Mouse (Mus musculus) heart, postnatal 25 days (tissue): Measurements from ENCODE around the gene Natd1. TPM values are rescaled to one million over a fixed set of nuclear protein-coding genes. Genes with fewer than 3 reads are reported as not detected.

Source experiments
- DNase-seq: peaks from one replicate; pipeline ENCODE4 v3.0.0; 2022; ENCODE audit warnings: low spot score
- intact Hi-C: fragments of 180-260 bp; cut with DNase I; formaldehyde crosslinking; loops from one replicate; pipeline ENCODE4 v1.15.1; 2025
- total RNA-seq, 2 experiments: library from RNA; stranded (reverse); gene quantifications; 2 replicates each; pipeline ENCODE4 v1.2.3; 2021

Natd1 gene
- total RNA-seq, 2 experiments from 2014 or later, result 14.6 to 14.9 TPM

DNA sequence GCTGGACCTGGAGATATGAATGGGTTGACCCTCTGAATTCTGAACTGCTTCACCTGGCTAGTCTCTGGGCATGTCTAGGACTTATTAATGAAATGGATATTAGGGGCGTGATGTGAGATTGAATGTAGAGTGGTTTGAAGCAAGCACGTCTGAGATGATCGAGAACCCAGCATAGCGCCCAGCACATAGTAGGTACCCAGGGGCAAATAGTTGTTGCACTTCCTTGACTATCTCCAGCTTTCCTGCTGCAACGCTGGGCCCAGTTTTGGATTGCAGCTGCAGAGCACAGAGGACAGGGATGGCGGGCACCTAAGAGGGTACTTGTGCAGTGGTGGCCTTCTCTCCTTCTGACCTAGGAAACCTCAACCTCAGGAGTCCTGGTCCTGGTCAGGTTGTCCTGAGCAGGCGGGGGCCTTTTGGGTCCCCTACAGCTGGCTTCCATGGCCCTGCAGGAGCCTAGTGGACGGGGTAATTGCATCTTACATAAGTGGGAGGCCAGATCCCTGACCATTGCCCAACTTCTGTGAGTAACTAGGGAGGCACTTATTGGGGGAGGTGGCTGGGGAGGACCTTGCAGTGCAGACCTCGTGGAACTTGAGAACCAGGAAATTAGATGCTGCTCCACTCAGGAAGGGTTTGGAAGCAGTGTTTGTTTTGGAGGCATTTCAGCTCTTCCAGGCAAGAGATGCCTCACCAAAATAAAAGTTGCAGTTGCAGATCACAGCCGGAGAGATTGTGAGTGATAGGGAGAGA lies 18.8 kb upstream of the Natd1 start:
- intact Hi-C loops, result no loop called here
- DNase-seq, result peak; percentile 56

DNA sequence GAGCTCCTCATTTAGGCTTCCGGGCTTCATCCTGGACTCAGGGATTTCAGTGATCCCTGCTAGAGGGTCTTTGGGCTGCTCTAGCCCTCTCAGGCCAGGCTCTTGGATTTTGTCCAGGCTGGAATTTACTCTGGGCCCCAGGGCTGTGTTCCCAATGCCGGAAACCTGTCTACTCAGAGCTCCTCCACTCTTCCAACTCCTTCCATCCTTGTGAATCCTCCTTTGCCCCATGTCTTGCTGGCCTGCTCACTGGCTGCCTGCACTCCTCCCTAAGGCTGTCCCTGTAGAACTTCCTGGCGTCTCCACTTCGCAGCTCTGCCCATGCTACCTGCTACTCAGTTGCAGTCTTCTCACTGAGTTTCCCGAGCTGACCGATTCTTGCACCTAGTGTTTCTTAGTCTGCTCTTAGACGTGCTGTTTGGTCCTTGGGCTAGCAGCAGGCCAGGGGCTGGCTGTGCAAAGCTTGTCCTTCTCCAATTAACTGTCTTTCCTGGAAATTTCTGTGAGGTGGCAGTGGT lies 18.0 kb upstream of the Natd1 start:
- intact Hi-C loops, result no loop called here
- no peak for DNase-seq

DNA sequence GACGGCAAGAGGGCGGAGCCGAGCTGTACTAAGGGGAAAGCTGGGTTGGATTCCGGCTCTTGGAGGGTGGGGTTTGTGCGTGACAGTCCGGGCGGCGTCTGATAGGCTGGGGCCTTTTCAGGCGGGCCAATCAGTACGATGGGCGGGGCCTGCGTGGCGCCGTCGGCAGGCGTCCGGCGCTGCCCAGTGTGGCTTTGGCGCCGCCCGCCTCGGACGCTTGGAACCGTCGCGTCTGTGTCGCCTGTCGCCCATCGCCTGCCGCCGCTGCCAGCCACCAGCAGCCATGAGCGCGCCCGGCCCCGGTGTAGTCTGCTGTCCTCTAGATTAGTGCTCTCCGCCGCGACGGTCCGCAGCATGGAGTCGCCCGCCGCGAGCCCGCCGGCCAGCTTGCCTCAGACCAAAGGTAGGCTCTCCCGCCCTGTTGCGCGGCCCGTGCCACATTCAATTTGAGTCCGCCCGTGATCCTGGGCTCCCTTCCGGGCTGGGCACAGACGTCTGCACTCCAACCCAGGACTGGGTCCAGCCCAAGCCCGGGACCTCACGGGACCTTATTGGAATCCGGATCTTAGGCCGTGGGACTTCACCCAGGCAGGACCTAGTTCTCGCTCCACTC lies 17.4 kb upstream of the Natd1 start, which contains the start of gene Map2k3:
Map2k3 (plus strand) TSS at position 165 of the 613 bp plus-strand sequence.
- intact Hi-C loops, result no loop called here
- DNase-seq, result peak; percentile 96

DNA sequence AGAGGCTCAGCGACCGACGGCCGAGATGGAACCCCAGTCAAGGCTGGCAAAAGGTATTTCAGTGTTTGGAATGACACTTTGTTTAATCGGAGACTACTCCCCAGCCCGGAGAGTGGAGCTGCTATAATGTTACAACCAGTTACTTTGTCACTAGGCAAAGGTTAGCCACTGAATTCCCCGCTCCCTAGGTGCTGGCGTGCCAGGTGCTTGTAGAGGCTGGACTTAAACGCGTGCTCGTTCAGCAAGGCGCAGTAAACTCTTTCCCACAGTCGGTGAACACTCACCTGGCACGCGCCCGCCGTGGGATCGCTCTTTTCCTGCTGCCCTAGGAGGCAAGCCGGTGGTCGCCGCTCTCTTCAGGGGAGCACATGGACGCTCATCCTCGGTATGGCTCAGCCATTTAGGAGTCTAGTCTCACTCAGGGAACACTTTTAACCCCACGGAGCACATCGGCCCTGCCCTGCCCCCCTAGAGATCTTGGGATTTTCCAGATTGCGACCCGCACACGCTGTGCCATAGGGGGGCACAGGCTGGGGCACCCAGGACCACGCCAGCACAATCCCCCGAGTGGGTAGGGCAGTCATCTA lies 16.8 kb upstream of the Natd1 start:
- intact Hi-C loops, result no loop called here
- no peak for DNase-seq

DNA sequence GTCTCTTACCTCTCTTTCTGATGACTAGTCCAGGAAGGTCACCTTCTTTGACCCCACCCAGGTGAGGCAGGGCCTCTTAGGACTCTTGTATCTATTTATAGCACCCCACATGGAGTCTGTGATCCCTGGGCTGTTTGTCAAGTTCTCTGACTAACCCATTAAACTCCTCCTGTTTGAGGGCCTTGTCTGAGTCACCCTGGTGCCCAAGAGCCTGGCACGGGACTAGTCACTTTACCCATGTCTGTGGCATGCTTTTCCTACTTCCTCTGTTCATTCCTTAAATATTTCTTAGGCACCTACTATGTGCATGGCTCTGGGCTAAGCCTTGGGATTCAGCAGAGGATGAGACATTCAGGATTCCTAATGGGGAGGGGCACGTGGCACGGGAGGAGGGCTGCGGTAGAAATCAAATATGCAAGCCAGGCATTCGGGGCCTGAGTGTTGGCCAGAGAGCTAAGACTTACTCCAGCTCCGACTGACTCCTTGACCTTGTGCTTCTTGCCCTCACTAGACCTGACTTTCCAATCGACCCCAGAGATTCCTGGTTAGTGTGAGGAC lies 16.3 kb upstream of the Natd1 start:
- no peak for DNase-seq

DNA sequence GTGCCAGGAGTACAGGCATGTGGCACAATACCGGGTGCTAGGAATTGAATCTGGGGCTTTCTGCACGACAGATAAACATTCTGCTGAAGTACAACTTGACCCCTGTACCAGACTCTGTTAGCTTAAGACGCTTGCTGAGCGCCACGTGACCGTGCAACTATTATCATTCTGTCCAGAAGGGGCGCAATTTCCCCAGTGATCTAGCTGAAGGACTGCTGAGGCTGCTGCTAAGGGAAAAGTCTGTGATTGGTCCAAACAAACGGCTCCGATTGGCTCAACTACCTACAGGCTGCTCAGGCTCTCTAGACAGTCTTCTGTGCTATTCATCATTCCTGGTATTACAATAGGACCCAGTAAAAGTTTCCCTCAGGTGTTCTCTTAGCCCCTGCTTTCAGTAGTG lies 12.7 kb upstream of the Natd1 start:
- intact Hi-C loops, result loop anchor here (2.0 kb wide), 1 partner anchor 166 kb away; no protein-coding TSS in a partner anchor
- DNase-seq, result peak; percentile 68

More for the DNA sequence above, 16.3 kb upstream of the Natd1 start:
- intact Hi-C loops, result no loop called here

DNA sequence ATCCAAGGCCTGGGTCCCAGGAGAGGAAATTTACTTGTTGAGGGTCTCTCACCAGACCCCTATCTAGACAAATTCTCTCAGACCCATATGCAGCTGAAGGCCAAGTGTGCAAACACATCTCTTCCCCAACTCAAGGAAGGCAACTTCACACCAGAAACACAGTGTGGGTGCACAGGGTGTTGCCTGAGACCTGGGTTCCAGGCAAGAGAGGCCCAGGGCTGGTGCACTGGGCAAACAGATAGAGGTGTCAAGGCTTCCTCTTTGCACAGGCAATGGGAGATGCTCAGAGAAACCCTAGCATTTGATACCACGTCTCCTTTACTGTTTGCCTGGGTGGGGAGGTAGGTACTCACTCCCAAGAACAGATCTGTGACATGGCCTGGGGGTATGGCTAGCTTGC lies 10.4 kb upstream of the Natd1 start:
- no peak for DNase-seq
- intact Hi-C loops, result no loop called here

DNA sequence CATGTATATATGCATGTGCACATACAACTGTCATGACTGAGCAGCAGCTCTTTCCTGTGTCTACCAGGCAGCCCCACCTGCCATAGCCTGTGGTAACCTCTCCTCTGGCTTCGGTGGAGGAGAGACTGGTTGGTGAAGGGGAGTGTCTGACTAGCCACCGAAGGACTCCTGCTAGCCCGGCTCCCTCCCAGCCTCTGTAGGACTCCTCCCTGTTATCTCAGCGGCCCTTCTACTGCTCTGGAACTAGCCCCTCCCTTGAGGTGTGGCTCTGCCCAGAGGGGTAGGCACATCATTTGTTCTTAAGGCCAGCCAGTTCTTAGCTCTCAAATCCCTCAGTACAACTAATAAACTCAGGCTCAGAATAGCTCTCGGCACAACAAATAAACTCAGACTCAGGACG lies 9.9 kb upstream of the Natd1 start:
- no peak for DNase-seq
- intact Hi-C loops, result no loop called here

DNA sequence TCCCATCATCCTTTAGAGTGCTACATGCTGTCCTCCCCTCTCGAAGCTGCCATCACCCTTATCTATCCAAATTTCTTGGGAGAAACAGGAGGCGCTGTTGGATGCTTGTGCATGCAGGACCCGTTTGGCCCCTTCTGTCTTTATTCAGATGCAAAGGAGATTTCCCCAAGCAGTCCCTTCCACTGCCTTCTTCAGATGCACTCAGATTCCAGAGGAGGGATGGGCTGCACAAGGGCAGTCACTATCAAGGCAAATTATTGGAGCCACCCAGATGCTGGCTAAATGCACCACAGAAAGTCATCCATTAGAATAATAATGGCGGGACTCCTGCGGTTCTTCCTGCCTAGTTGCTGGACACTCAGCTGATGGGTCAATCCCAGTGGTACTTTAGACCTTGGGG lies 8.4 kb upstream of the Natd1 start:
- intact Hi-C loops, result no loop called here
- DNase-seq, result no peak

DNA sequence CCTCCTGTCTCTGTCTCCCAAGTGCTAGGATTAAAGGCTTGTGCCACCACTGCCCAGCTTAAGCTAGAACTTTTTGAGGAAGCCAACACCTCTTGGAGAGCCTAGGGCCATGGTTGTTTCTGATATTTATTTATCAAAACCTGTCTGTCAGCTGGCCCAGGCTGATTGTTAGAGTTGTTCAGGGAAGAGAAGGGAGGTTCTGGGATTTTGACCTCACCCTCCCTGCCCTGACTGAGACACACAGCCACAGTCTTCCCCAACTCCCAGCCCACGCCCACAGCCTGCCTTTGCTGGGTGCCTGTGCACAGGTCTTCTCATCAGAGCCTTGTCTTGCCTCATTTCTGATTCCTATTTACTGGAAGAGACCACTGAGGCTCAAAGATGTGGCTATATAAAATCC lies 7.6 kb upstream of the Natd1 start:
- no peak for DNase-seq
- intact Hi-C loops, result no loop called here

DNA sequence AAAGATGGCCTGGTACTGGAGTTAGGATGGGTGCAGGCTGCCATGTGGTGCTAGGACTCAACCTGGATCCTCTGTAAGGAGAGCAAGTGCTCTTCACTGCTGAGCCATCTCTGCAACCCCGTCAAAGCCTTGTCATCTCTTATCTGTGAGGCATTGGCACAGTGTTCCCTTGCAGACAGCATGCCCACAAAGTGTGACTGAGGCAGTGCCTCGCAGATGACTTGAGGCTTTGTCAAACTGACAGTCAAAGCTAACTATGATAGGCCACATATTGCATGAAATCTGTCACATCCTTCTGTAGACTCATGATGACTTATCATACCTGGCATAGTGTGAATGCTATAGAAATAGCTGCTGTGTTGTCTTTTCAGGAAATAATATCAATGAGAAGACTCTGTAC lies 5.5 kb upstream of the Natd1 start:
- intact Hi-C loops, result no loop called here
- DNase-seq, result no peak

DNA sequence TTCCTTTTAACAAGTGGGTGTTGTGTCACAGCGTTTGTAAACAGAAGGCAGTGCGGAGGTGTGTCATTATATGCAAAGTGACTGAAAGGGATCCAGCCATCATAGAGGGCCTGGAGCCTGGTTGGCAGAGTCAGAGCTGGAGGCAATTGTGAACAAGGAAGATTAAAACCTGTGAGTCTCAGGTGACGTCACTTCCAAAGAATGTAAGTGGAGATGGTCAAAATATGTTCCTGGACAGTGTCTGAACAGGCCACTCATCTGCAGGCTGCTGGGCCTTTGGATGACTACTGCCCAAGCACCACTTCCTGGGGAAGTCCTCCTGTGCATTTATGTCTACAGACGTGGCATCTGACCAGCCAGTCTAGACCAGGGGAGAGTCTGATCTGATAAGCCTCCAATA lies 651 bp upstream of the Natd1 start:
- intact Hi-C loops, result no loop called here
- DNase-seq, result no peak

DNA sequence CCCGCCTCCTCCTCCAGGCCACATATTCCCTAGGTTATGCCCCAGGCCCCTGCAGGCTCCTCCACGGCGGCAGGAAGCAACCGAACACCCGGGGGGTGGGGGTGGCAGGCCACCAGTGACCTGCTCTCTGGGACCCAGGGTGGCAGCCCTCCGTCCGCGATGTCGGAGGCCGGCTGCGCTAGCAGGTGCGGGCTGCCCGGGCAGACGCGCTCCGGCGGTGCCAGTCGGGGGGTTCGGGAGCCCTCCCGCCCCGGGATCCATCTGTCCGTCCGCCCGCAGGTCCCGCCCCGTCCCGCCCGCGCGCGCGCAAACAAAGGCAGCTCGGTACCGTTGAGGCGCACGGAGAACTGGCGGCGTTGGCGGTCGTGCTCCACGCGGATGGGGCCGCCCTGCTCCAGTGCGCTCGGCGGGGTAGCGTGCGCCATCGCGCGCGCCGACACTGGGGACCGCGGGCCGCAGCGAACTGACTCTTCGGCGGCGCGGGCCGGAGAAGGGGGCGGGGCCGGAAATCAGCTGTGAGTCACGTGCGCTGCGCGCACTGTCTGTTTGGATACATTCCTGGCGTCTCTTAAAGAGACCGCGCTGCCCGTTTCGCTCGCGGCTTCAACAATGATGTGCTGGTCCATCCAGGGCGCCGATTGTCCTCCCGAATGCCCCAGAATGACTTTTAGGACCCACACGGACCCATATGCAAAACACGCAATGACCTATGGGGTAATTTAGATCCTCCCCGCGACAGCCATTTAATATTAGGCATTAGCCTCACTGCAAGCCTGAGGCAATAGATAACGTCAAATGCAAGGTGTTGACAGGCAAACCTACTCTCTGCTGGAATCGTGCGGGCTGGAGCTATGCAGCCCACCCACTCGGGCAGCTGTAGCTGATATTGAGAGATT lies 1.0 kb downstream of the Natd1 start:
- intact Hi-C loops, result no loop called here
- DNase-seq, result peak; percentile 84

DNA sequence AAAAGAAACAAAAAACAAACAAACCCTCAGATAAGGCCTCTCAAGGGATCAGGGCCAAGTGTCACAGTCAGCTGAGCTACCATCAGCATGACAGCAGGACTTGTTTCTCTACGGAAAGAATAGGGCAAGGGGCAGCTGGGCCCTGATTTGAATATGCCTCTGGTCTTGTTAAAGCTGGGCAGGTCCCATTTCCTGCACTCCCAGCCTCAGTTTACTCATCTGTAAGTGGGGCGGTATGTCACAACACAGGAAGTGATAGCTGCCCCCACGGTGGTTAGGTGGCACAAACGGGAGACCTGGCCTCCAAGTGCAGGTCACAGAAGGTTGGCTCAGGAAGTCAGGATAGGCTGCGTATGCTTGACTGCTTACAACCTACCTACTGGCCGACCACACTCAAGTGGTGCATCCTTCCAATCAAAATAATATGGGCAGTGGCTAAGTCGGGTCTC lies 2.0 kb downstream of the Natd1 start:
- no peak for DNase-seq
- intact Hi-C loops, result no loop called here

DNA sequence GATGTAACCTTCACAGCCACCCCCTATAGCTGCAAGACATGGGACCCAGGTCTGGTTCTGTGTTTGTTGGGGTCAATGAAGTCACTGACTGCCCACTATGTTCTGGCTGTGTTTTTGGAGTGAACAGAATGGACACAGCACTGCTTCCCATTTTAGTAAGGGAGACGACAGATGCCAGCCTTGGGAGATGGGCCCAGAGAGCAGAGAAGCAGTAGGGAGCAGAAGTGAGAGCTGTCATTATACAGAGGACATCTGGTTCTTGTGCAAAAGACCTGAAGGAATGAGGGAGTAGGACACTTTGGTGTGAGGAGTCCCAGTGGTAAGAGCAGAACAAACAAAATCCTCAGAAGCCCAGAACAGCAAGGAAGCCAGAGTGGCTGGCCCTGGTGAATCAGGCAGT lies 4.9 kb downstream of the Natd1 start:
- intact Hi-C loops, result loop anchor here (5.0 kb wide), 1 partner anchor 183 kb away; no protein-coding TSS in a partner anchor
- DNase-seq, result no peak

DNA sequence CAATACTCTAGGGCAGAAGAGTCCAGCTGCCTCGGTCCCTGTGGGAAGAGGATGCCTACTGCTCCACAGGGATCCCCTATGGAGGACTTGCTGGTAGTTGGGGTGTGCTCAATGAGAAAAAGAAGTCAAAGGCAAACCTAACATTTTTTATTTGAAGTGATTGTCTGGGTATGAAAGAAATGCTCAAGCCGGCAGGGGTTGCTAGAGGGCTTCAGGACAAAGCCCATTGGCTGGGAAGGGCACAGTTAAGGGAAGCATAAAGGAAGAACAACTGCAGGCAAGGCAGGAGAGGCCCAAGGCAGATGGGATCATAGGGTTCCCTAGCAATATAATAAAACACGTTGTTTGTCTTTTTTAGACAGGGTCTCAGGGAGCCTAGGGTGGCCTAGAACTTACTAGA lies 6.5 kb downstream of the Natd1 start:
- no peak for DNase-seq
- intact Hi-C loops, result loop anchor here (5.0 kb wide), 1 partner anchor 184 kb away; no protein-coding TSS in a partner anchor

DNA sequence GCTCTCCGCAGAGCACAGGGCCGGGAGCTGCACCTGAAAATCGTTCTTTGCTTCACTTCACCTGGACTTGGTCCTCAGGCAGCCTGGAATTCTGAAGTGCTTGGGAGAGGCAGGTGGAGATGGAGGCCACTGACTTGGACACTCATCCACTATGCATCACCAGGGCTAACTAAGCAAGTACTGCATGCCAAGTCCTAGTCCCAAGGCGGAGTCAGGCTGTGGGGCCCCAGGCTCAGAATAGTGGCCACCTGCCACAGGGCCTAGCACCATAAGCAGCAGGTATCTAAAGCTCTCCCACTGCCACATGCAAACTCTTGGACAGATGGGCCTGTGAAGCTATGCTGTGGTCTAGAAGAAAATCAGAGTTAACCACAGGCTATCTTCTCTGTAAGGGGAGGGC lies 8.1 kb downstream of the Natd1 start:
- intact Hi-C loops, result loop anchor here (5.0 kb wide), 1 partner anchor 186 kb away; no protein-coding TSS in a partner anchor
- no peak for DNase-seq

DNA sequence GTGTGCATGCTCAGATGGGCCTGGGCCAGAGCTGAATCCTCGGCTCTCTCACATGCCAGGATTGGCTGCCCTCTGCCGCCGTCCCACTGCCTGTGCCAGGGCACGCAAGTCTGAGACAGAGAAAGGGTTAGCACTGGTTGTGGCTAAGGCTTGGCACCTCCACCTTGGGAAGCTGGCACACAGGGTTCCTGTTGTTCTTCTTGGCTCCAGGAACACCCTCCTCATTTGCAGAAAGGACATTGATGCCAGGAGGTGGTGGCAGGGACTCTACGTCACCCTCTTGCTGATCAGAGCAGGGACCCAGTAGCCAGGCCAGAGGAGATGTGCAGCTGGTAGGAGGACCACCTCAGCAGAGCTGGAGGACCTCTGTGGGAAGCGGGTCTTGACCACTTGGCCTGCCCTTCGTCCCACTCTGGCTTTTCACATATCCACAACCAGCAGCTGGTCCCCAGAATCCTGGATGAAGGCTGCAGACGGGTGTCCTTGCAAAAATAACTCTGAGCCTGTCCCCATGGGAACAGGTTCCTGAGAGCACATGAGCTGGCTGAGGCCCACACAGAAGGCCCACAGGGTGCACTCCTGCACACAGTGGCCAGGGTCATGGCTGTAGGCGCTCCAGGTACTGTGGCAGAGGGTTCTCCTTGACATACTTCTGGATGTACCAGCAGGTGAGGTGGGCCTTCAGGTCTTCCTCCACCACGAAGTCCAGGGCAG lies 9.0 kb downstream of the Natd1 start:
- intact Hi-C loops, result loop anchor here (5.0 kb wide), 1 partner anchor 187 kb away; no protein-coding TSS in a partner anchor
- no peak for DNase-seq

DNA sequence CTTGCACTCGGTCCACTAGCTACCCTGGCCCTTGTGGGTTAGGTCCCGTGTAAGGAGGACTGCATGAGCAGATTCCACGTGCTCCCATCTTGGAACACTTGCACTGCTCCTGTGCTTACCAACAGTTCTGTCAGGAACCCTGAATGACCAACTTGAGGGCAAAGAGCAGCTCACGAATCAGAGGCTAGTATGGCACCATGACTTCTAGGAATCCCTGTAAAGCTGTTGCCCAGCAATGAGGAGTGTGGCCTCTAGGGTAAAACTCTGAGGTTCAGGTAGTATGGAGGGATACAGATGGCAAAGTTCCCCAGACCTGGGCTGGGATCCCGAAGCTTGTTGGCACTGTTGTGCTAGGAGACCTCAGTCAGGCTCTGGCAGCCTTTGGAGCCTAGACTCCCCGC lies 10.9 kb downstream of the Natd1 start:
- no peak for DNase-seq
- intact Hi-C loops, result no loop called here
